Mouse (Mus musculus) hindlimb bud, embryonic 11.5 days (tissue): ENCODE data around the gene Sycp2.
"Not testable (repeated sequence)": the region's sequence is repeated elsewhere in the genome, so short reads cannot be mapped to it uniquely, and the experiment has no call there.

ENCODE experiments used
- DNase-seq: peaks from one replicate; pipeline ENCODE4 v3.0.0-alpha.2; 2012; ENCODE audit warnings: low read depth, low spot score; ENCODE audit errors: extremely low spot score

Gene Sycp2

DNA sequence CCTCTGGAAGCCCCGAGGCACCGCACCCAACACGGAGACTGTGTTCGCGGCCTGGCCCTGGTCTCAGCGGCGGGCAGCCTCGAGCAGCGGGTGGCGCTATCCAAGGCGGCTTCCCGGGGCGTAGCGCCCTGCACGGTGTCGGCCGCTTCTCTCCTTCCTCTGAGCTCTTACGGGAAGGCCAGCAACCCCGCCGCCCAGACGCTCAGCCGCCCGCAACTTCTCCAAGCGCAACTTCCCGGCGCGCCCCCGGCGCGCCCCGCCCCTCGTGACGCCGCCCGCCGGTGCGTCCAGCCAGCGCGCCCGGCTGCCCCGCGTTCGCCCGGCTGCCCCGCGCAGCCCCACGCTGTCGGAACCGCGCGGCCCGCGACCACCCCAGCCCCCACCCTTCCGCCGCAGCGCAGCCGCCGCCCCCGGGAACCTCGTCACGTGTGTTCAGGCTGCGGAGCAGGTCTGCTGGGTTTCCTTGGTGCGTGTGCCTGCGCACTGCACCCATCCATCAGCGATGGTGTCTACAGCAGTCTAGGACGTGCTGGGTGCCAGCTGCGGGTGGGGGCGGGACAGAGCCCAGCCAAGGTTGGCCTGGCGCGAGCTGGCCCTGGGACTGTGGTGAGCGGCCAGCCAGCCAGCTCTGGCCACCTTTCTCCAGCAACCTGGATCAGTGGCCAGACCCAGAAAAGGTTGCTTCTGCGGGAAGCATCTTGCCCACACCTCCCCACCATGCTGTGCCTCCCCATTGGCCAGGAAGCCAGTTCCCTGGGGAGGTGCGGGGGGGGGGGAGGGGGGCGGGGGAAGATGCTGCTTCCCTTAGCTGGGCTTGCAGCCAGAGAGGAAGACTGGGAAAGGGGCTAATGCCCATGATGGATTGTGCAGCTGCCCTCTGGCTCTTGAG lies 7.0 kb upstream of the Sycp2 start, which contains the start of the genes Ppp1r3d and Fam217b:
TSS of gene Ppp1r3d (minus strand) at position 212 of the 889 bp plus-strand sequence.
TSS of gene Fam217b (plus strand) at position 264 of the 889 bp plus-strand sequence.
- no peak for DNase-seq

DNA sequence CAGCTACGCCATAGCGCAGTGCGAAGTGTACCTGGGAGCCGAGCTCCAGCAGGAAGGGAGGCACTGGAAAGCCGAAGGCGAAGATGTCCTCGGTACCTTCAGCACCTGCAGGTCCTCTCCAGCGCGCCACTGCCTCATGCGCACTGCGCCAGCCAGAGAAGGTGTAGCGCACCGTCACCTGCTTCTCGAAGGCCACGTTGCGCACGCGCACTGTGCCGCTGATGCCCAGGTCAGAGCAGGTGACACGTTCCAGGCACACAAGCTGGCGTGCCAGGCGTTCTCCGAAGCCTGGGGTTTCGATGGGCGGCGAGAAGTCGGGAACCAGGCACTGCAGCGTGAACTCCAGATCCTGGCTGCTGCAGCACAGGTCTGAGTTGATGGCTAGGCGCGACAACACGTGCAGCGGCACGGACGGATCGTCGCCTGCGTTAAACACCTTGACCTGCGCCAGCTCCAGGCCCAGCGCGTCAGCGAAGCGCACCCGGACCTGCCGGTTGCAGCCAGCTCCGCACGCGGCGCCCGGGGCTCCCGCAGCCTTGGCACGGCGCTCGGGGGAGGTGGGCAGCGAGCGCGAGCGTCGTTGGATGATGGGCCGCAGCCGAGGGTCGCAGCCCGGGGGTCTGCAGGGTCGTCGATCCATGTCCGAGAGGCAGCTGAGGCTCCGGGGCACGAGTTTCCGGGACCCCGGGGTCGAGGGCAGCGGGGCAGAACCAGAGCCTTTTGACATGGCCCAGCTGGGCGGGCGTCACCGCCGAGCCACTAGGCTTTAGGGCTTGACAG lies 6.2 kb upstream of the Sycp2 start:
- no peak for DNase-seq

DNA sequence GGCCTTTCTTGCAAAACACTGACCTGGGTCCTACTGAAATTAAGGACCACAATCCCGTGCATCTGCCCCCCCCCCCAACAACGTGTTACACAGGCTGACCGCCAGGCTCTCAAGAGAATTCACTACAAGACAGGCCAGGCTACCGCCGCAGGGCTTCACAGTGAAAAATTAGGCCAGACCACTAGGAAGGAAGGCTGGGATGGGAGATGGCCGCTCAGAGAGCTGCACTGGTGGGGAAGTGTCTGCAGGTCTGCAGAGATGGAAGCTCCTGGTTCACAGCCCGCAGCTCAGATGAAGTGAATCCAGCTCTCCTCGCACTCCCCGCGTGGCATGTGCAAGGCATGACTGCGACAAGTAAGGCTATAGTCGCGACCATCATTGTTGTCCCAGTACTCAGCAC lies 5.6 kb upstream of the Sycp2 start:
- DNase-seq, result no peak

DNA sequence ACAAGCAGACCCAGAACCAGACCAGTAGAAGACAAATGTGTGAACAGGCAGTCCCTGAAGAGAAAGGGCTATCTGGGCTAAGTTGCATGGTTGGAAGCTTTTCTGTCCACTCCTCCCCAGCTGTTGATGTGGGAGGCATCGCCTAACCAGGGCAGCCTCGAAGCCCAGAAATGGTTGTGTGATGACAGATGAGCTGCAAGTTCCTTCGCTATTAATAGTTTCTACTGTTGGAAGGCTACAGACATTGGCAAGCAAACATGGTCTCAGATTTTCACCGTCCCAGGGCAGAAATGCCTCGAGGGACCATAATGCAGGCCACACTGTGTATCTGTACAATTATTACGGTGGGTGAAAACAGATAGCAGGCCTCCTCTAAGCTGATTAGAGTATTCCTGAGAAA lies 5.1 kb upstream of the Sycp2 start:
- no peak for DNase-seq

DNA sequence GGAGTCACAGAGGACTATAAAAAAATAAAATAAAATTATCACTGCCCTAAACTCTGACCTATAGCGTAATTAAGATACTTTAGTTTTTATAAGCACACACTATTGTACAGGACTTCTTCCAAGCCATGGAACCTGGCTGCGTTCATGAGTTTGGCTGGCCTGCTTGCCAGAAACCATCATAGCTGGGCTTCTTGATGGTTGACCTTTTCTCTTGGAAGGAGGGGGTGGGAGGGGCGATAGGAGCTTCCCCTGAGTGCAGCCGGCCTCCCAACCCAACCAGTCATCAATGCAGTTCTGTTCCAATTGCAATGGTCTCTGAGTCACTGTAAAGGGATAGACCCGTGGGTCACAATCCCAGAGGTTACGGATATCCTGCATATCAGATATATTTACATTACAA lies 2.8 kb upstream of the Sycp2 start:
- no peak for DNase-seq

DNA sequence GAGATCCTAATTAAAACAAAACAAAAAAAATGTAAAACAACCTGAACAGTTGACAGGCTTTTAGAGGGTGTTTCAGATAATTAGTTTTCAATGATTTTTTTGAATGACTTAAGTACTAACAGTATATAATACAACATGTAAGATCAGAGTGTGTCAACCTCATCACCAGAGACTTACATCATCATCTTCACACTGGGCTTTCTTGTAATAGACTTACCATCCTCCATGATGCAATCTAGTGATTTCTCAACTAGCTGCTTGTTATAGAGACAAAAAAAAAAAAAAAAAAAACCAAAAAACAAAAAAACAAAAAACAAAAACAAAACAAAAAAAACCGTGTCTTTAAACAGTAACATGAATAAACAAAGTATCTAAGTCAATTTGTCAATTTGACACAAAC lies 1.5 kb upstream of the Sycp2 start:
- DNase-seq, result no peak

DNA sequence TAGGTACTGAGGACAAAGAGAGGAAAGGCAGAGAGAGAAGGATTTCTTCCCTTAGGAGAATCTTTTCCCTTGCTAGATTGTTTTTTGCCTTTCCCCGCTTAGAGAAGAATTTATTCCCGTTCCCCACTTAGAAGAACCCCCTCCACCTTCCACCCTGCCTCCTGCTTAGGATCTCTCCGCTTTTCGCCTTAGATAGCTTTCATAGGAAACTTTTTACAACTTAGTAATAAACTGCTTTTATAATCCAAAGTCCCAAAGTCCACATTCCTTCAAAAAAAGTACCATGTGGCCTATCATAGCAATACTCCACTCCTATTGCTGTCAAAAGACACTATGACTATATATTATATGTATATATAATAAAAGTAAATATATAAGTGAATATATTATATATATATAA lies 64.9 kb downstream of the Sycp2 start:
- DNase-seq, result no peak

DNA sequence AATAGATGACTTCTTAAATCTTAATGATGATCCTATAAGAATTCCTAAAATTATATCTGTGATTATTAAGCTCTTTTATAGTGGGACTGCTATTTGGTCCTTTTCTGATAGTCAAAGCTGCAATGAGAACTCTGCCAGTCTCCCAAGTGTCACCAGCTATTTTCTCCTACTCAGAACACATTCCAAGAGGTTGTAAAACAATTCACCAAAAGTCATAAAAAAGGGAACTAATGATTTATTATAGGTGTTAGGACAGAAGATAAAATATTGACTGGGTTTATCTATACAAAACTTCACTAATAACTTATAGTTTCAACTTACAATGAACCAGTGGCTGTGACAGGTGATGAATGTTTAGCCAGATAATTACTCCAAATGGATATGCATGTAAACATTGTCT lies 65.4 kb downstream of the Sycp2 start:
- DNase-seq, result not testable (repeated sequence)

DNA sequence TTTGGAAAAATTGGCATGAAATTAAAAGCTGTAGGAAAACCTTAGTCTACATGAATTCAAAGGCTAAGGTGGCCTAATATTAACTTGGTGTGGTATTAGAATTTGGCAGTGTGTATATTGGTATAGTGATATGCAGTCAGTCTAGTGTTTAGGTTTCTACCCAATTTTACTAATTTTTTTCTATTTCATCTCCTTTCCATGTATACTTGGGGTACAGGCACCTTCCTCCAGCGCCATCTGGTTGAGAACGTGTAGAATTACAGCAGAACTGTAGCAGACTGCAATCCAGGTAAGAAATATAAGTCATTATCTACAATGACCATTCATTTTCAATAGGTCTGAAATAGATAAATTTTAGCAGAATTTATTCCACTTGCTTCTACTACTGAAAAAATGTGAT lies 68.4 kb downstream of the Sycp2 start:
- DNase-seq, result no peak

DNA sequence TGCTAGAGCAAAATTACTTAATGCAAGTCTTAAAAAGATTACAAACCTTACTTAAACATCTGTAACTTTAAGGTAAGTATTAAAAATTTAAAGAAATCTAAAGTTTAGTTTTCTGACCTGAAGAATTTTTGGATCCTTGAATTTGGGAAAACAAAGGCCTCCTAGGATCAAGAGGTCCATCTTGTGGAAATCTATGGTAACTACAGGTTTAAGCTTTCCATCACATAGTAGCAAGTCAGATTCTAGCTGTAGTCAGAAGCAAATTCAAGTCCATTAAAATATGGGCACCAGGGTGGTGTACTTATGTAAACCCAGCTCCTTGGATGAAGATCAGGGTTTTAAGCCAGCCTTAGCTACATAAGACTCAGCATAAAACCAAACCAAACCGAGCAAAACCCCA lies 69.6 kb downstream of the Sycp2 start:
- no peak for DNase-seq

DNA sequence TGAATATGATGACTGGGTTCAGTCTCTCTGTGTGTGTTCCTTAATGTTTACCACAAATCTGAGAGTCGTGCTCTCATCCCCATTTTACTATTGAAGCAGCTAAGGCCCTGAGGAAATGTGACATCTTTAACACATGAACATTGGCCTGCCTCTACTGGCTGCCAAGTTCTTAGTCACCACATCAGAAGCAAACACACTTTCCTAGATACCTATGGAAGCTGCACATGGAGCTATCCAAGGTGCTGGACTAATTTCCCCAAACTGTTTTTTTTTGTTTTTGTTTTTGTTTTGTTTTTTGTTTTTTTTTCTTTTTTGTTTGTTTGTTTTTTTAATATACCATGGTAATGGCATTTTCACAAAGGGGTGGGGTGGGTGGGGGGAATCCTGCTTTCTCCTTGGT lies 77.5 kb downstream of the Sycp2 start:
- no peak for DNase-seq

DNA sequence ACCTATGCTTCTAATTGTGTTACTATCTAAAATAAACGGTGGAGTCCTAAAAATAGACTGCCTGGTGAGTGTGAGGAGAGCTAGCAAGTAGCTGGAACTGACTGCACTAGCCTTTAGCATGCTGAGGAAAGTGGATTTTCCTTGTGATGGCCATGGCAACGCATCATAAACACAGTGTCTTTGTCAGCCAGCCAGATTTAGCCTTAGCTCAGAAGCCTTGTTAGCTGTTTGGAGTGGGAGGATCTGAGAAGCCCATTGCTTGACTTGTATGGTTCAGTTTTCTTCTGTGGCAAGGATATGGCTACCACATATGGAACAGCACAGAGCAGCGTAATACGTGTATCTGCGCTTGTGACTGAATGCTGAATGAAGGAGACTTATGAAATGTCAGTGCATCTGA lies 77.9 kb downstream of the Sycp2 start:
- DNase-seq, result no peak

DNA sequence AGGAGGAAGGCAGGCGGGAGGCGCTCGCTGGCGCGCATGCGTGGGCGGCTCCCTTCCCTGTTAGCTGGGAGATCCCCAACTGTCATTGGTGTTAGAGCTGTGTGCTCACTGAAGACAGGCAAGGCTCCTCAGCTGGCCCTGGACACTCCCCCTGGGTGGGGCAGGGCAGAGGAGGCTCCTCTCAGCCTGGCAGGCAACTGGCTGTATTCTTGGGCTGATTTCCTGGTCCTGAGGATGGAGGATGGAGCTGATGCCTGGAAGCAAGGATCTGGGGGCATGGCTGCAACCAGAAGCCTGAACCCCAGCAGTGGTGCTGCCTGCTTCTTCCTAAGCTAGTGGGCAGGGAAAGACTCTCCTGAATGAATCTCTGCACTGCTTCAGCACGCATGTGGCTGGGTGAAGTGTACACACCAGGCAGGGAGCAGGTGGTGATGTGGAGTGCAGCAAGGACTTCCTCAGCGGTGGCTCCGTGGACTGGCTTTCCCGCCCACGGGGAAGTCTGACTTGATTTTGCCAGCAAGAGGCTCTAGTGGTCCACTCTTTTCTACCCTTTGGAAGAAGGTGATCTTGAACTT lies 79.9 kb downstream of the Sycp2 start:
- no peak for DNase-seq

DNA sequence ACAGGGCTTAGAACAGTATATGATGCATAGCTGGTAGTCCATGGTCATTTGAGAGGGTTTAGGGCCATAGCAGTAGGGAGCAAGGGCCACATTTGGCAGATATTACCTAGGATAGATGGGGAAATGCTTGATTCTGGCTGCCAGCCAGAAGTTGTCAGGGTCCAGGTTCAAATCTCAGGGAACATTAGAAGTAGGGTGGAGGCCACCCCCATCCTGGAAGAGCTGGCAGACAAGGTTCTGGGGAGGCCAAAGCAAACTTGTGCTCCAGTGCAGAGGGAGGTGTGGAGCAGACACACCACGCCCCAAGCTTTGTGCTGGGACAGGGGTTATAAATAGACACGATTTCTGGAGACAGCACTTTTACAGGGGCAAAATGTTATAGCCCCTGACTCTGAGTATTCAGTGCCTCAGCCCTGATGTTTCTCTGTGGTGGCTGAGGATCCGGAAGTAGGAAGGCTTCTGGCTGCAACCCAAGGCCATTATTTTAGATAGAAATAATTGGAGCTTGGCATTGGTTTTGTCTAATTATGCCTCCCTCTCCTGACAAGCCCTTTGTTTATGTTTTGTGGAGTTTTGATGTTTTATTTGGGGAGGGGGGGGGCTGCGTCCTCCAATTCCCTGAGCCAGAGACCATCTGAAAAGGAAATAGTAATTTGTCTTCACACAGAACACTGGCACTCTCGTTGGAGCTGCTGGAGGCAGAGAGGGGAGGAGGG lies 80.6 kb downstream of the Sycp2 start:
- DNase-seq, result no peak

DNA sequence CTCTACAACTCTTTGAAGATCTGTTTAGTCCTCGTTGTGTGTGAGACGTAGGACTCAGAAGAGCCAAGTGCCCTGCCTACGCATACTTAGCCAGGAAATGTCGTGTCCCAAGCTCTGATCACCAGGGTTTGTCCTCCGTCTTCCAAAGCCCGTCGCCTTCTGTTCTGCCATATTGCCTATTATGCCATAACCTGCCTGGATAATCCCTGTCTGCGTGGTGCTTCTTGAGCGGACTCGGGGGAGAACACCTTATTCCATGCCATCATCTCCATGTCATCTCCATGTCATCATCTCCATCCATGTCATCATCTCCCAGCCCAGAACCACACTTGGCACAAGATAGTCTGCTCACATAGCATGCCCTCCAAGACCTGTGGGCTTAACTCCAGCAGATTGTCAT lies 81.4 kb downstream of the Sycp2 start:
- no peak for DNase-seq

DNA sequence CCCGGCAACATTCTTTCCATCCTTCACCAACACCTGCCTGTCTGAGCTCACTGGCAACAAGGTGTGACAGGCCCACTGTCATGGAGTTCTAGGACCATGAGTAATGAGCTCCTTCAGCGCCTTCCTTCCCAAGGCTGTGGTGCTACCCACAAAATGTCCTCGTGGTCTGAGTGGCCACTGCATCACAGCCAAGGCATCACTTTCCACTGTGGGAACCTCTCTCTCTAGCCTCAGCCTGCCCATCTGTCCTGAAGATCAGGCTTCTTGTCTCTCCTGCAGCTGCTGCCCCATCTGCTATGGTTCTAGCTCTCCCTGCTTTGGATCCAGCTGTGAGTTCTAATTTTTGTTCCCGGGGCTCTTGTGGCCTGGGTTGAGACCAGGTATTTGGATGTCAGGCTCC lies 82.7 kb downstream of the Sycp2 start:
- DNase-seq, result no peak

DNA sequence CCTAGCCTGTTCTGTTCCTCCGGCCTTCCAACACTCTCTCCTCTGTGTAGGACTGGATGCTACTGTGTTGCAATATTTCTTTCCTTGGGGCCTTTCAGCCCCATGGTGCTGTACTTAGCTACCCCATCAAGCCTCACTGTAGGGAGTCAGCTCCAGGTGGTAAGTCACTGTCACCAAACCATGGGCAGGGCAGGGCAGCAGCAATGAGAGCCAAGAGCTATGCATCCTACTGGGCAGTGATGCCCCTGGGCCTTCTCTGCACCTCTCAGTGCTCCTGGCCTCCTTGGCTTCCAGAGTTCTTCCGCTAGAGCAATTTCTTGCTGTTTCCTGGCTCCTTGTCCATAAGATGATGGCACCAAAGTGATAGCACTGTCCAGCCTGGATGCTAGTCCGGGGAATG lies 83.1 kb downstream of the Sycp2 start:
- no peak for DNase-seq

DNA sequence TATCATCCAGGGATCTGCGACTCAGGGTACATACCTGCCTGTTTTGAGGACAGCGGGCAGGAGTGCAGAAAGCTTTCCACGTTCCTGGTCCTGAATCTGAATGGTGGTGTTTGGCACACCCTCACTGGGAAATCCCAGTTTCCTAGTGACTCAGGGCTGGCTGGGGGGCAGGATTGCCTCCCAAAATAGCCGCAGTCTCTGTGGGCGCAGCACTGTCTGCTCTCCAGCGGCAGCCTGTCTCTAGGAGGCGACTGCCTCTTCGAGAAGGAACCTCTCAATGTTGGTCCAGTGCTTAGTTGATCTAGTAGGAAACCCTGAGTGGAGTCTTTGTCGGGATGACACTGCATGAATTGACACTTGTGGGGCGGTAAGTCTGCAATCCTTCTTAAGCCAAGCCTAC lies 86.2 kb downstream of the Sycp2 start:
- no peak for DNase-seq

DNA sequence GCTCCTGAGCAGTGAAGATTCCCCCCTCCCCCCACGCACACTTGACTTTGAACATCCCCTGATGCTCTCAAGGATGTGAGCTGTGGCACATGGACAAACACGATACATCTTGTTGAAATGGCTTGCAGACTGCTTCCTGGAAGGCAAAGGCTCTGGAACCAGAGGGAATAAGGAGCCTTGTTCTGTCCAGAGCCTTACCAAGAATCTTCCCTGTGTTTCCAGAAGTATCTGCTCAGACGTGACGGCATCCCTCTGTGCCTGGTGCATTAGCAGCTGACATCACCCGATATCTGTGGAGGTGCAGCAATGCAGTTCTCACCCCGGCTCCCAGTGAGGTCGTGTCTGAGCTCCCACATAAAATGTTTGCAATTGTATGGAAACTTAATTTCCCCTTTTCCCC lies 87.7 kb downstream of the Sycp2 start:
- DNase-seq, result no peak

DNA sequence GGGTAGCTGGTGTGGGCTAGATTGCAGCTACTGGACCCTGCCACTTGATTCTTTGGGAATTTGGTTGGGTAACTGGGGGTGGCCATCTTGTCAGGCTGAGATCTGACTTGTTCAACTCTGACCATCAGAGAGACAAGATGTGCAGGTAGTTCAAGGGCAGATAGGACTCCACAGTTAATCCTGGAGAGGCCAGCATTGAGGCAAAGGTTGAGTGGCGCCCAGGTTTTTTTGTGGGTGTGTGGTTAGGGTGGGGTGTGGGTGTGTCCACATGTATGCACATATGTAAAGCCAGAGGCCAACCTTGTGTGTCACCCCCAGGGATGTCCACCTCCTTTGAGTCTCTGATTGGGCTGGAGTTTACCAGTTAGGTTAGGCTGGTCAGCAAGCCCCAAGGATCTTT lies 91.2 kb downstream of the Sycp2 start:
- DNase-seq, result no peak

DNA sequence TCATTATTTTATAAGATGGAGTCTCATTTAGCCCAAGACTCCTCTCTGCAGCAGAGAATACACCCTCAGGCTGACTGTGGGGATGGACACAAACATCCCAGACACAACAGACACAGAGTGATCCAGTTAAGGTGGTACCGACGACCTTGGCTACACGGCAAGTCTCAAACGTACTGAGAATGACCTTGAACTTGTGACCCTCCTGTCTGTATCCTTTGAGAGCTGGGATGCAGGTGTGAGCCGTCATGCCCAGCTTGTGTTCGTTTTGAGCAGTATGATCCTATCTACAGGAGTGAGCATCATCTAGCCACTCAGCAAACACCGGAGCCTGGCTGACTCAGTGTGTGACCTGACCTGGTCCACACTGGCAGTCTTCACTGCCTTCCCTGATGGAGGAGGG lies 93.9 kb downstream of the Sycp2 start:
- DNase-seq, result no peak
